Mouse (Mus musculus) MEL (cell line): ENCODE data around the gene Lhb. TPM values are rescaled to one million over a fixed set of nuclear protein-coding genes. Genes with fewer than 3 reads are reported as not detected.
"Not testable (repeated sequence)": the region's sequence is repeated elsewhere in the genome, so short reads cannot be mapped to it uniquely, and the experiment has no call there.

Experiments
- DNase-seq: peaks from one replicate; pipeline ENCODE4 v3.0.0; 2011; ENCODE audit warnings: low read depth, low spot score
- H3K27ac ChIP-seq: 2 replicates; pipeline ENCODE4 v1.5.1; 2012; ENCODE audit warnings: low read depth, mild to moderate bottlenecking, control low read depth, low read length, moderate library complexity; ENCODE audit not compliant: control insufficient read depth
- H3K27me3 ChIP-seq, 2 experiments: fragments of 150-350 bp in 1 of 2; sonication (generic) in 1 of 2; 2 replicates each; pipeline ENCODE4 v1.6.1; 2012; ENCODE audit warnings: low read length in 2 of 2, mild to moderate bottlenecking in 2 of 2, improper control_type of control experiment in 1 of 2, moderate library complexity in 1 of 2; ENCODE audit not compliant: insufficient read depth in 2 of 2, control insufficient read depth in 1 of 2
- H3K36me3 ChIP-seq, 2 experiments: 2 replicates each; pipeline ENCODE4 v1.6.1; 2012 to 2014; ENCODE audit warnings: low read length in 2 of 2, improper control_type of control experiment in 1 of 2, inconsistent platforms in 1 of 2, mild to moderate bottlenecking in 1 of 2; ENCODE audit not compliant: insufficient read depth in 2 of 2, control insufficient read depth in 1 of 2
- H3K4me1 ChIP-seq, 2 experiments: fragments of 150-350 bp in 1 of 2; sonication (generic) in 1 of 2; 2 replicates each; pipeline ENCODE4 v1.6.1; 2012; ENCODE audit warnings: low read length in 2 of 2, improper control_type of control experiment in 1 of 2, mild to moderate bottlenecking in 1 of 2; ENCODE audit not compliant: insufficient read depth in 2 of 2, control insufficient read depth in 1 of 2
- H3K4me3 ChIP-seq, 2 experiments: fragments of 150-350 bp in 1 of 2; sonication (generic) in 1 of 2; 2 replicates each; pipeline ENCODE4 v1.5.1; 2012; ENCODE audit warnings: low read depth in 2 of 2, low read length in 2 of 2, mild to moderate bottlenecking in 2 of 2, moderate library complexity in 2 of 2, control low read depth in 1 of 2, improper control_type of control experiment in 1 of 2; ENCODE audit not compliant: control insufficient read depth in 1 of 2, insufficient read depth in 1 of 2
- H3K79me2 ChIP-seq: 2 replicates; pipeline ENCODE4 v1.6.1; 2012; ENCODE audit warnings: mild to moderate bottlenecking, low read length, moderate library complexity; ENCODE audit not compliant: control insufficient read depth, poor library complexity, insufficient read depth
- H3K9ac ChIP-seq: 2 replicates; pipeline ENCODE4 v1.6.1; 2012; ENCODE audit warnings: low read depth, mild to moderate bottlenecking, control low read depth, low read length, moderate library complexity; ENCODE audit not compliant: control insufficient read depth, poor library complexity, severe bottlenecking
- H3K9me3 ChIP-seq: fragments of 150-350 bp; sonication (generic); replicated peaks from 2 replicates; pipeline ENCODE4 v1.6.1; 2012; ENCODE audit warnings: mild to moderate bottlenecking, low read length, improper control_type of control experiment, moderate library complexity; ENCODE audit not compliant: insufficient read depth
- CHD1 ChIP-seq: IDR thresholded peaks from 2 replicates; pipeline ENCODE4 v1.6.1; 2012; ENCODE audit warnings: low read depth, mild to moderate bottlenecking, inconsistent platforms, low read length, improper control_type of control experiment
- CTCF ChIP-seq, 3 experiments: IDR thresholded peaks in 2 of 3; conservative IDR thresholded peaks in 1 of 3; 2 replicates each; pipeline ENCODE4 v1.5.1; 2011 to 2012; ENCODE audit warnings: low read length in 3 of 3, low read depth in 2 of 3, mild to moderate bottlenecking in 2 of 3, improper control_type of control experiment in 1 of 3, inconsistent platforms in 1 of 3, mixed read lengths in 1 of 3, moderate library complexity in 1 of 3; ENCODE audit not compliant: control insufficient read depth in 1 of 3, insufficient read depth in 1 of 3, poor library complexity in 1 of 3, severe bottlenecking in 1 of 3
- E2F4 ChIP-seq: IDR thresholded peaks from 2 replicates; pipeline ENCODE4 v1.6.1; 2011; ENCODE audit warnings: low read depth, low read length, improper control_type of control experiment, borderline replicate concordance
- ELF1 ChIP-seq: IDR thresholded peaks from 2 replicates; pipeline ENCODE4 v1.6.1; 2014; ENCODE audit warnings: low read depth, mild to moderate bottlenecking, inconsistent platforms, low read length, improper control_type of control experiment, moderate library complexity
- ETS1 ChIP-seq: IDR thresholded peaks from 2 replicates; pipeline ENCODE4 v1.6.1; 2012; ENCODE audit warnings: low read depth, mild to moderate bottlenecking, inconsistent platforms, low read length, improper control_type of control experiment, moderate library complexity
- GABPA ChIP-seq: IDR thresholded peaks from 2 replicates; pipeline ENCODE4 v1.6.1; 2012; ENCODE audit warnings: low read depth, mild to moderate bottlenecking, inconsistent platforms, low read length, improper control_type of control experiment, moderate library complexity
- GATA1 ChIP-seq: IDR thresholded peaks from 2 replicates; pipeline ENCODE4 v1.6.1; 2011; ENCODE audit warnings: low read depth, low read length, improper control_type of control experiment
- HCFC1 ChIP-seq: IDR thresholded peaks from 2 replicates; pipeline ENCODE4 v1.6.1; 2012; ENCODE audit warnings: low read depth, mild to moderate bottlenecking, inconsistent platforms, low read length, improper control_type of control experiment, moderate library complexity
- KAT2A ChIP-seq: conservative IDR thresholded peaks from 2 replicates; pipeline ENCODE4 v1.6.1; 2012; ENCODE audit warnings: low read depth, low read length, improper control_type of control experiment, inconsistent platforms
- MAFK ChIP-seq: IDR thresholded peaks from 2 replicates; pipeline ENCODE4 v1.6.1; 2011; ENCODE audit warnings: low read depth, mild to moderate bottlenecking, low read length, improper control_type of control experiment, borderline replicate concordance
- MAZ ChIP-seq: IDR thresholded peaks from 2 replicates; pipeline ENCODE4 v1.6.1; 2012; ENCODE audit warnings: low read depth, mild to moderate bottlenecking, inconsistent platforms, low read length, improper control_type of control experiment
- MEF2A ChIP-seq: IDR thresholded peaks from 2 replicates; pipeline ENCODE4 v1.6.1; 2014; ENCODE audit warnings: low read depth, mild to moderate bottlenecking, inconsistent platforms, low read length, improper control_type of control experiment; ENCODE audit not compliant: poor library complexity, insufficient replicate concordance, severe bottlenecking; ENCODE audit errors: extremely low read depth
- MXI1 ChIP-seq: IDR thresholded peaks from 2 replicates; pipeline ENCODE4 v1.6.1; 2011; ENCODE audit warnings: mild to moderate bottlenecking, low read depth, low read length, improper control_type of control experiment
- MYC ChIP-seq: IDR thresholded peaks from 2 replicates; pipeline ENCODE4 v1.6.1; 2011; ENCODE audit warnings: low read depth, mild to moderate bottlenecking, low read length, improper control_type of control experiment, moderate library complexity
- NELFE ChIP-seq: IDR thresholded peaks from 2 replicates; pipeline ENCODE4 v1.6.1; 2011; ENCODE audit warnings: low read depth, low read length, improper control_type of control experiment
- NRF1 ChIP-seq: IDR thresholded peaks from 2 replicates; pipeline ENCODE4 v1.6.1; 2014; ENCODE audit warnings: low read depth, mild to moderate bottlenecking, inconsistent platforms, low read length, improper control_type of control experiment, moderate library complexity; ENCODE audit not compliant: poor library complexity, insufficient read depth, severe bottlenecking
- SIN3A ChIP-seq: IDR thresholded peaks from 2 replicates; pipeline ENCODE4 v1.6.1; 2012; ENCODE audit warnings: low read length, improper control_type of control experiment, inconsistent platforms
- SMC3 ChIP-seq: IDR thresholded peaks from 2 replicates; pipeline ENCODE4 v1.6.1; 2011; ENCODE audit warnings: low read depth, low read length, improper control_type of control experiment
- TBP ChIP-seq: IDR thresholded peaks from 2 replicates; pipeline ENCODE4 v1.8.0; 2011; ENCODE audit warnings: low read depth, low read length, improper control_type of control experiment
- TCF12 ChIP-seq: IDR thresholded peaks from 2 replicates; pipeline ENCODE4 v1.6.1; 2014; ENCODE audit warnings: low read depth, mild to moderate bottlenecking, inconsistent platforms, low read length, improper control_type of control experiment, moderate library complexity
- USF2 ChIP-seq, 2 experiments: IDR thresholded peaks; 2 replicates each; pipeline ENCODE4 v1.6.1; 2011 to 2012; ENCODE audit warnings: improper control_type of control experiment in 2 of 2, low read length in 2 of 2, borderline replicate concordance in 1 of 2, inconsistent platforms in 1 of 2, low read depth in 1 of 2, mild to moderate bottlenecking in 1 of 2; ENCODE audit not compliant: insufficient read depth in 1 of 2
- ZNF384 ChIP-seq: IDR thresholded peaks from 2 replicates; pipeline ENCODE4 v1.6.1; 2012; ENCODE audit warnings: low read depth, mild to moderate bottlenecking, inconsistent platforms, low read length, improper control_type of control experiment
- polyA plus RNA-seq, 2 experiments: library from polyadenylated mRNA; stranded (reverse) in 1 of 2; unstranded in 1 of 2; fragments of >175 nt in 1 of 2; fragments of >200 nt in 1 of 2; gene quantifications; 2 replicates each; pipeline versions ENCODE4 v1.2.1 to v1.2.4; 2012; ENCODE audit warnings: low replicate concordance in 2 of 2, low read depth in 1 of 2; ENCODE audit not compliant: insufficient read length in 2 of 2, insufficient read depth in 1 of 2, missing spikeins in 1 of 2
- total RNA-seq: library from RNA; depleted of rRNA; stranded (reverse); fragments of 300-350 nt; gene quantifications from 2 replicates; pipeline ENCODE4 v1.2.3, GENCODE M21; 2012

Gene Lhb
- total and polyA plus RNA-seq, 3 experiments: 0.19 to 0.28 TPM; not detected in 1

DNA sequence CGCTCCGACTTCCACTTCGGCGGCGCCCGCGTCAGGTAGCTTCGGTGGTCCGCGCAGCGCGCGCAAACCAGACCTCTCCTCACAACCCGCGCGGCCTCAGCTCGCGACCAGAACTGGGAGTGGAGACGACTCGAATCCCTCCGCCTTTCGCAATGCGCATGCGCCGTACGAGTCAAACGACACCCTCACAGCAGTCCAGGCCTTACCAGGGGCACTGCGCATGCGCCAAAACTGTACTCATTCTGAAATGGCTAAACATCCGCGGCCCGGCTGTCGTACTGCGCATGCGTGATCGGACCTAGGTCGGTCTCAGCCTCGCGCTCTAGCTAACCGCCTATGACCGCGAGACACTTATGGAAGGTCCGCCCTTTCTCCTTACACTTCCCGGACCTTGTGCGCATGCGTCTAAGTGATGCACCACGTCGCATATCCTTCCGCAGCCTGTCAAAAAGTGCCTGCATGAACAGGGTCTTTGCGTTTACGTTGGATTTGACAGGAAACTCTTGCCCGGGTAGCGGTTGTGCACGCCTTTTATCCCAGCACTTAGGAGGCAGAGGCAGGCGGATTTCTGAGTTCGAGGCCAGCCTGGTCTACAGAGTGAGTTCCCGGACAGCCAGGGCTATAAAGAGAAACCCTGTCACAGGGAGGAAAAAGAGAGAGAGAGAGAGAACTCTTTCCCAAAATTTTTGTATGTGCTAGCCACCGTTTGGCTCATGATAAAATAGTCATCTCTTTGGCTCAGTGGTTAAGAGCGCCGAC, 24.9 kb upstream of the Lhb start, which contains the start of gene Snrnp70 (continued):
- TF ChIP-seq TCF12: peak; percentile 65; the same call in 1 of the 2 replicates
- peak; percentile 96 for TF ChIP-seq TBP
- peak; percentile 83 for TF ChIP-seq KAT2A
- TF ChIP-seq MAFK: no peak
- TF ChIP-seq NELFE: peak; percentile 97
- TF ChIP-seq NRF1: peak; percentile 90
- no peak; the same call in 1 of the 2 replicates for TF ChIP-seq MAZ
- no peak for TF ChIP-seq CTCF (IDR thresholded peaks at IDR 0.05 in 2 of 3, conservative IDR thresholded peaks at IDR 0.05 in 1 of 3; ENCODE audit: control insufficient read depth in 1 of 3, insufficient read depth in 1 of 3, low read depth in 2 of 3, low read length in 3 of 3, poor library complexity in 1 of 3, severe bottlenecking in 1 of 3)
- peak; percentile 67 for TF ChIP-seq SIN3A
- TF ChIP-seq ETS1: no peak

DNA sequence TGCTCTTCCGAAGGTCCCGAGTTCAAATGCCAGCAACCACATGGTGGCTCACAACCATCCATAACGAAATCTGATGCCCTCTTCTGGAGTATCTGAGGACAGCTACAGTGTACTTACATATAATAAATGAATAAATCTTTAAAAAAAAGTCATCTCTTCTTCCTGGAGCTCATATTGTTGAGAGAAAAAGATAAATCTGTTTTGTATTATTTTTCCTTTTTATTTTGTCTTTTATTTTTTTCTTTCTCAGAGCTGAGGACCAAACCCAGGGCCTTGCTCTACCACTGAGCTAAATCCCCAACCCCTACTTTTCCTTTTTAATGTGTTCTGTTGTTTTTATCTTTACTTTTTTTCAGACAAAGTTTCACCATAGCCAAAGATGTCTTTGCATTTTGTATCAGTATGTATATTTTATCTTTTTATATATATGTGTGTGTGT, 24.3 kb upstream of the Lhb start:
- peak overlapping the region; percentile 59 to 62 for H3K4me3 ChIP-seq
- peaks cover 38% of the 10 kb centered on the region for H3K79me2 ChIP-seq
- peaks cover 21 to 38% of the 10 kb centered on the region in 2 experiments for H3K36me3 ChIP-seq
- H3K27me3 ChIP-seq, H3K9me3 ChIP-seq: not testable (repeated sequence)
- peak; percentile 50 for DNase-seq
- peak; percentile 17; the same call in 1 of the 2 replicates for TF ChIP-seq ZNF384
- 0 out of 2 replicates have a peak, but pooled peaks have one; percentile 19 for TF ChIP-seq HCFC1
- peak in 1 of 3 experiments; percentile 29; a peak in 1 of 6 replicates for TF ChIP-seq CTCF (IDR thresholded peaks at IDR 0.05 in 2 of 3, conservative IDR thresholded peaks at IDR 0.05 in 1 of 3; ENCODE audit: control insufficient read depth in 1 of 3, insufficient read depth in 1 of 3, low read depth in 2 of 3, low read length in 3 of 3, poor library complexity in 1 of 3, severe bottlenecking in 1 of 3)
- H3K4me1 ChIP-seq: peaks cover 5 to 19% of the 10 kb centered on the region in 2 experiments; a peak in 3 of 4 replicates
- H3K9ac ChIP-seq: peak overlapping the region; percentile 71
- H3K27ac ChIP-seq: peak overlapping the region; percentile 82

DNA sequence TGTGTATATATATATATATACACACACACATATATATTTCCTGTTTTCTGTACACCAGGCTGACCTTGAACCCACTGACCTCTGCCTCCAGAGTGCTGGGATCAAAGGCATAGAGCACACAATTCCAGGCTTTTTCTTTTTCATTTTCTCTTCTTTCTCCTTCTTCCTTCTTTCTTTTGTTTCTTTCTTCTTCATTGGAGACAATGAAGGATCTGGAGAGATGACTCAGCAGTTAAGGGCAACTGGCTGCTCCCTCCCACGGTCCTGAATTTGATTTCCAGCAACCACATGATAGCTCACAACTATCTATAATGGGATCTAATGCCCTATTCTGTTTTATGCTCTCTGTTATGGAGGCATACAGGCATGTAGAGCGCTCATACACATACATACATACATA, 23.8 kb upstream of the Lhb start:
- no peaks in the 10 kb centered on the region for H3K9me3 ChIP-seq
- H3K36me3 ChIP-seq: peaks cover 18 to 34% of the 10 kb centered on the region in 2 experiments
- DNase-seq: peak; percentile 66
- H3K4me3 ChIP-seq: peak overlapping the region; percentile 18 to 59; a peak in 2 of 4 replicates
- H3K9ac ChIP-seq: peak overlapping the region; percentile 57
- peaks cover 35% of the 10 kb centered on the region for H3K79me2 ChIP-seq
- peaks cover 5 to 19% of the 10 kb centered on the region in 2 experiments; a peak in 3 of 4 replicates for H3K4me1 ChIP-seq
- no peaks in the 10 kb centered on the region; a peak in 1 of 4 replicates for H3K27me3 ChIP-seq
- H3K27ac ChIP-seq: peak overlapping the region; percentile 74
- no peak for TF ChIP-seq MXI1
- peak; percentile 46; the same call in 1 of the 2 replicates for TF ChIP-seq GATA1
- no peak for TF ChIP-seq CHD1
- TF ChIP-seq ELF1: no peak
- no peak for TF ChIP-seq MYC
- no peak for TF ChIP-seq MEF2A
- no peak for TF ChIP-seq USF2 (IDR thresholded peaks at IDR 0.05; ENCODE audit: borderline replicate concordance in 1 of 2, insufficient read depth in 1 of 2, low read depth in 1 of 2, low read length in 2 of 2)
- TF ChIP-seq SMC3: no peak
- TF ChIP-seq GABPA: peak; percentile 72
- TF ChIP-seq E2F4: no peak
- peak; percentile 68; the same call in 1 of the 2 replicates for TF ChIP-seq MAFK
- TF ChIP-seq, all 39 proteins: peak for 3
